Mouse (Mus musculus) gastrocnemius, postnatal 25 days (tissue): ENCODE data around the gene Ppt1. TPM values are rescaled to one million over a fixed set of nuclear protein-coding genes. Genes with fewer than 3 reads are reported as not detected.
"Not testable (repeated sequence)": the region's sequence is repeated elsewhere in the genome, so short reads cannot be mapped to it uniquely, and the experiment has no call there.

ENCODE experiments used
- DNase-seq: peaks from one replicate; pipeline ENCODE4 v3.0.0; 2022
- long read RNA-seq, 2 experiments: library from polyadenylated mRNA; stranded (forward); transcript quantifications; one replicate each; pipeline ENCODE4 v2.0.0; 2021
- total RNA-seq, 2 experiments: library from RNA; stranded (reverse); gene quantifications; 1 replicate in 1 of 2; 2 replicates in 1 of 2; pipeline ENCODE4 v1.2.3; 2021

Gene Ppt1
- 10 to 100 TPM in 1 of 2 experiments, 1 to 10 TPM in 1; 9.5 to 10.5 TPM for total RNA-seq
- long read RNA-seq, experiment 1, transcript Ppt1-201 (9 exons, 2,381 nt) = major isoform, 6 of 9 reads
- long read RNA-seq, experiment 1, partial matches to known transcripts = 0 of 9 reads
- long read RNA-seq, experiment 1, other reads (novel, unspliced or antisense) = 3 of 9 reads
- long read RNA-seq, experiment 2, transcript Ppt1-201 (9 exons, 2,381 nt) = major isoform, 11 of 12 reads
- long read RNA-seq, experiment 2, partial matches to known transcripts = 0 of 12 reads
- long read RNA-seq, experiment 2, other reads (novel, unspliced or antisense) = 1 of 12 reads

GRCm38 (mm10) chr4:122835530-122836402 is at the start of gene Ppt1:
Gene Ppt1, plus strand, starts transcription at chr4:122836242.
- peak; percentile 75 for DNase-seq

DNA sequence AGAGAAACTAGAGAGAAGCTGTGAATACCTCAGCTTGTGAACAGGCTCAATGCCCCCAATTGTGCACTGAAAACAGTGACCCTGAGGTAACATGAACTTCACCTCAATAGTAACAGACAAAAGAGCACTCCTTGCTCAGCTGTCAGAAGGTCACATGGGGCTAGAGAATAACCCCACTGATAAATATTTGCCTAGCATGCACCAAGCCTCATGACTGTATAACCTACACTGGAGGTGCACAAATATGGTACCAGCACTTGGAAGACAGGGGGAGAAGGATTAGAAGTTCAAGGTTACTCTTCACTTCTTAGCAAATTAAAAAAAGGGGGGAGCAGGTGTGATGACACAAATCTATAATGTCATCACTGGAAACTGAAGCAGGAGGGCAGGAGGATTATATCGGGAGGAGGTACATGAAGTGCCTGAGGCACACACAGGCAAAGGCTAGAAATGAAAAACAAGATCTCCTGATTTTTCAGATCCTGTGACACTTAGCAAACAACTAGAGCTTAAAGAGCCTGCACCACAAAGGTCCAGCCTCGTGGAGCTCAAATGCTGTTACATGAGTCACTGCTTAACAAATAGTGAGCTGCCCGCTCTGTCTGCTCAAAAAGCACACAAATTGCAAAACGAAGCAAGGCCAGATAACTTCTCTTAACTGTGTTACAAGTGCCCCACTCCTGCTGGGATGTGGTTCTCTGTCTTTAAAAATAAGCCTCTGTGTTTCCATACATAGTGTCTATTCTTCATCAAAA is 46.5 kb upstream of the Ppt1 start:
- no peak for DNase-seq

- DNase-seq = peak; percentile 27
Observed at GRCm38 (mm10) chr4:122808108-122808507, 27.9 kb upstream of the Ppt1 start.

GRCm38 (mm10) chr4:122811180-122811579 is 24.9 kb upstream of the Ppt1 start:
- DNase-seq = no peak

GRCm38 (mm10) chr4:122811824-122812223 is 24.2 kb upstream of the Ppt1 start:
- no peak for DNase-seq

DNA sequence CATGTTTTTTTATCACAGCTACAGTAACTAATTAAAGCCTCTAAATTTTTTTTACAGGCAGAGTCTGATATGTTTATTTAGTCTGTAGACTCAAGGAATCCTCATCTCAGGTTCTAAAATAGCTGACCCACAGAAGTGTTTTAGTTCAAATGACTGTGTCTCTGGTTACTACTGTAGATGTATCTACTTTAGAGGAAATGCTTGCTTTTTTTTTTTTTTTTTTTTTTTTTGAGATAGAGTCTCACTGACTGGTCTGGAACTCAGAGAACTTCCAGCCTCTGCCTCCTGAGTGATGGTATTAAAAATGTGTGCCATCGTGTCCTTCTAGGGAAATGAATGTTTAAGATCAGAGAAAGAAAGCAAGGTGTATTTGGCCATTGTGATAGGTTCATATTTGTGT is 19.8 kb upstream of the Ppt1 start:
- DNase-seq = no peak

DNA sequence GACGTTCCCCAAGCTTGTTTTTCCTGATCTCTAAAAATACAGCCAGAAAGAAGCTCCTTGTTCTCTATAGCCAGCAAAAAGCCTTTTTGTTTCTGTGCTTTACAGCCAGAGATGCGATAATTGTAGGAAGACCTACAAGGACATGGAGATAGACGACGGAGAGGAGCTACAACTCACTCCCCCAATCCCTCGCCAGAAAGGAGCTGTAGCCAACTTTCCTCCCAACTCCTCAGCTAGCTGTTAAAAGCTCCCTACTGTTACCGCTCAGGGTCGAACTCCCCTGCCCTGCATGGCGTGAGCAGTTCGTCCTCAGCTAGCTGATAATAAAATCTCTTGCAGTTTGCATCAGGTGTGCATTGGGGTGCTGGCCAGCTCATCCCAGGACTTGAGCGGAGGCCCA is 15.1 kb upstream of the Ppt1 start:
- DNase-seq = not testable (repeated sequence)

GRCm38 (mm10) chr4:122827651-122828050 is 8.4 kb upstream of the Ppt1 start:
- DNase-seq = no peak

- no peak for DNase-seq
Observed at GRCm38 (mm10) chr4:122829339-122829738, 6.7 kb upstream of the Ppt1 start.

DNA sequence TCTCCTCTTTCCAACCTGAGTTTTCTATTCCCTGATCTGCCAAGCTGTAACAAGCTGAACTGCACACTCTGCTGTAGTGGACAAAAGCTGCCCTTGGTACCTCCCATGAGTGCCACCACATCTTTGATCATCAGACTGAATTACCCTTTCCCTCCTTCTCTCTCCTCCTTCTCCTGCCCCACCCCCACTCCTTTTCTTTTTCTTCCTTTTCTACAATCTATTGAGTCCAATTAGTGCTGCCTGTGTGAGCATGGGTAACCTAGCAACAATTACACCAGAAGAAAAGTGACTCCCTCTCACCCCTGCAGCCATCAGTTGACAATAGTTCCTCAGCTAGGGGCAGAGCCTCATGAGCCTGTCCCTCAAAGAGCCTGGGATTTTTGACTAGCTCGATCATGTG is 4.2 kb upstream of the Ppt1 start:
- DNase-seq = no peak

- no peak for DNase-seq
Observed at GRCm38 (mm10) chr4:122836403-122836775, 347 bp downstream of the Ppt1 start.

- no peak for DNase-seq
Observed at GRCm38 (mm10) chr4:122837180-122837730, 1.2 kb downstream of the Ppt1 start.

DNA sequence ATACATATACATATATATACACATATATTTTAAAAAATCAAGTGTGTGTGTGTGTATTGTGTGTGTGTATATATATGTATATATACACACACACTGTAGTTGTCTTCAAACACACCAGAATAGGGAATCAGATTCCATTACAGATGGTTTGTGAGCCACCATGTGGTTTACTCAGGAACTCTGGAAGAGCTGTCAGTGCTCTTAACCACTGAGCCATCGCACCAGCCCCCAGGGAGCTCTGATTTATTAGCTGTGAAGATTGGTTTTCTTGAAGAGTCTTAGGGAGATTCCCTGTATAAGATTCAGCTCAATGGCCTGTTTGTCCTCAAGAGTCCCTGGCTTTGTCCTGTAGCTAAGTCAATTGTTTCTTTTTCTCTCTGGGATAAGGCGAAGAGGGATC is 2.0 kb downstream of the Ppt1 start:
- no peak for DNase-seq

GRCm38 (mm10) chr4:122838416-122838815 is 2.4 kb downstream of the Ppt1 start:
- no peak for DNase-seq

DNA sequence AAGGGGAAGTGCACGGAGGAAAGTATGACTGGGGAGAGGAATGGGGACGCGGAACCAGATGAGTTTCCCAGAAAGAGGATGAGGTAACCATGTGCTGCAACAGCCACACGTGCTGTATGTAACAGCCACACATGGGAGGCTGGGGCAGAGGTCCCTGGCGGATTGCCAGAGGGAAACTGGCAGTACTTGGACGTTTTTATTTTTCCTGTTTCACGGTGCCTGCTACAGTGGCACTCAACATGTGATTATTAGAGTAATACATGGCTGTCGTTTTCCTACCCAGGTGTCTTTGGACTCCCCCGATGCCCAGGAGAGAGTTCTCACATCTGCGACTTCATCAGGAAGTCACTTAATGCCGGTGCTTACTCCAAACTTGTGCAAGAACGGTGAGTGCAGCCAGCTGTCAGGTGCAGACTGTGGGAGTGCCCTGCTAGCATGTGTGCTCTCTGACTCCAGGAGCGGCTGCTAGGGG is 12.1 kb downstream of the Ppt1 start:
- peak; percentile 19 for DNase-seq

- DNase-seq = no peak
Observed at GRCm38 (mm10) chr4:122851535-122851934, 15.5 kb downstream of the Ppt1 start.

- no peak for DNase-seq
Observed at GRCm38 (mm10) chr4:122853691-122854090, 17.6 kb downstream of the Ppt1 start.

GRCm38 (mm10) chr4:122854770-122855169 is 18.7 kb downstream of the Ppt1 start:
- no peak for DNase-seq

DNA sequence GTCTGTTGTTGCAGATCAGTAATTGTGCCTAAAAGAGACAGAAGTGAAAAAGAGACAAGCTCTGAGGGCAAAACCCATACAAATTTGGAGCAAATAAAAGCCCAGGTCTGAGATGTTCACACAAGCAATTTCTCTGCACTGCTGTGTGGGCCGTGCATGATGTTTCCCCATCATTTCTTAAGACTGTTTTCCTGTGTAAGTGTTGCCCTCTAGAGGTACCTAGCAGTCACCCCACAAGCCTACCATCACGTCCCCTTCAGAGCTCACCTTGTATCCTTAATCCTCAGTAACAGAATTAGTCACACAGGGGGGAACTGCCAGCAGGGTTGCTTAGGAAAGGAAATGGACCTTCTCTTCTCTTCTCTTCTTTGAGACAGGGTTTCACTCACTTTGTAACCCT is 21.9 kb downstream of the Ppt1 start:
- no peak for DNase-seq

- DNase-seq = no peak
Observed at GRCm38 (mm10) chr4:122859096-122859674, 23.1 kb downstream of the Ppt1 start.

DNA sequence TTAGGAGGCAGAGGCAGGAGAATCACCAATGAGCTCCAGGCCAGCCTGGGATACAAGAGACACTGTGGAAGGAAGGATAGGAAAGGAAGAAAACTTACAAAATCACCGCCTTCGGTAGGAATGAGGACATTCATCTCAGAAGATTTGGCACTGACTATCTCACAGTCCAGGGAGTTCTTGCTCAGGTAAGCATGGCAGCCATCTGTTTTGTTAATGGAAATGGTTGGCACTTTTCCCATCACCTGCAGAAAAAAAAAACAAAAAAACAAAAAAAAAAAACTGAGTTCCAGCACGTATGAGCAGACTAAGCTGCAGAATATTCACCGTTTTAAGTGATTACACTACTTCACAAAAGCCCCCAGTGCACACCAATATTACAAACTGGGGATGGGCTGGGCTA is 25.8 kb downstream of the Ppt1 start:
- DNase-seq = no peak

GRCm38 (mm10) chr4:122868041-122868440 is 32.0 kb downstream of the Ppt1 start:
- DNase-seq = no peak
